Mouse (Mus musculus) Patski (cell line): ENCODE measurements at regions not wholly inside any gene's neighbourhood (a gene's known extent, or its start where the extent isn't known, plus 50 kb on each side); places are given as distances from the start of the nearest gene placed in this dataset.

Source experiments
- ATAC-seq: fragments of 100-300 bp; one replicate; pipeline ENCODE4 v1.8.0; 2021
- CTCF ChIA-PET: fragments of 350-600 bp; sonication (Branson Sonifier 250); formaldehyde crosslinking; loops from one replicate; lab custom pipeline; 2022; ENCODE audit warnings: inconsistent platforms; lab: Charles Lee
- POLR2A ChIA-PET: fragments of 350-600 bp; sonication (Branson Sonifier 250); formaldehyde crosslinking; loops from one replicate; lab custom pipeline; 2022; ENCODE audit warnings: antibody characterized with exemption, inconsistent platforms; lab: Charles Lee
- DNase-seq: peaks from one replicate; pipeline ENCODE4 v3.0.0-alpha.2; 2011; ENCODE audit warnings: low read depth, low spot score
- H3K27me3 ChIP-seq: fragments of 371-371 bp; one replicate; pipeline ENCODE4 v1.5.1; 2021
- CTCF ChIP-seq: fragments of 100-300 bp; IDR thresholded peaks from one replicate; pipeline ENCODE4 v1.5.1; 2021
- in situ Hi-C: fragments of 300-500 bp; cut with MboI; formaldehyde crosslinking; loops from 3 replicates; pipeline ENCODE4 v1.11.1; 2018; ENCODE audit warnings: low pct_unique_long_range_greater_than_20kb, mixed read lengths

GRCm38 (mm10) chr1:186549207-186549606 lies 156.6 kb downstream of the Tgfb2 start:
- ATAC-seq: no peak
- TF ChIP-seq CTCF: no peak
- no peaks in the 10 kb centered on the region for H3K27me3 ChIP-seq
- no peak for DNase-seq
- in situ Hi-C loops: no loop called here
- ChIA-PET POLR2A (no interaction called here), CTCF (no interaction called here)

GRCm38 (mm10) chr1:186546386-186547185 lies 159.2 kb downstream of the Tgfb2 start:
- in situ Hi-C loops: no loop called here
- ATAC-seq (no peak), DNase-seq (no peak)
- no peaks in the 10 kb centered on the region for H3K27me3 ChIP-seq
- no peak for TF ChIP-seq CTCF
- POLR2A ChIA-PET: interaction anchor here (0.7 kb wide), 1 partner anchor 27 kb away, joined by 3 read pairs; no protein-coding TSS in a partner anchor
- CTCF ChIA-PET: interaction anchor here (1.1 to 3.1 kb wide), 3 partner anchors 9 to 16 kb away, joined by 3 to 9 read pairs (median 3); no protein-coding TSS in a partner anchor

DNA sequence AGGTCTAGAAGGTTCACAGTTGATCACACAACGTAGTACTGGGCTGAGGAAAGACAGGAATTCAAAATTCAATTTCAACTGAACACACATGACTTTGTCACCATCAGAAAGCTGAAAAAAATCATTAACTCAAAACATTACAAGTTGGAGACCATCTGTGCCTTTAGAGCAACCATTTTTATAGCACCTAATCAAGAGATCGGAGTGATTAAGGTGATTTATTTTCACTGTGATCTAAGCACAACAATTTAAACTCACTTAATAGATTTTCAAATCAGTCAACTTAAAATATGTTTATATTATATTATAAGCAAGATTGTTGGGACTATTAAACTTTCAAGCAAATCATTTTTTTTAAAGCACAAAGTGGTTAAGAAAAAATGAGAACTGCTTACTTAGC lies 165.7 kb downstream of the Tgfb2 start:
- in situ Hi-C loops: no loop called here
- DNase-seq (no peak), ATAC-seq (no peak)
- CTCF ChIA-PET: no interaction called here
- POLR2A ChIA-PET: no interaction called here
- TF ChIP-seq CTCF: no peak
- H3K27me3 ChIP-seq: no peaks in the 10 kb centered on the region

DNA sequence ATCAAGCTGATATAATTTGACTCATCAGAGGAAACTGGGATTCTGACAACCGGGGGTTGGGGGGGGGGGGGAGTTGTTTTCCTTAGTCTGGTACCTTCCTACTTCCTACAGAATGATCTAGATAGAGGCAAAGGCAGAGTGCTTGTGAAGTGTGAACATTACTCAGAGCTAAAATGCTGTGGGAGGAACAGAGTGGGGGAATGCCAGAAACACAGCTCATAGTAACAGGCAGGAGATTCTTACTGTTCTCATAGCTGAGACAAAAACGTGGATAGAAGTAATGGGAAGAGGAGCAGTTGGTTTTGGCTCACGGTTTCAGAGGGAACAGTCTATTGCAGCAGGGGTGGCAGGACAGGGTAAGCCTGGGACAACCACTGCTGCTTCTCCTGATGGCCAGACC lies 167.6 kb downstream of the Tgfb2 start:
- ChIA-PET CTCF (no interaction called here), POLR2A (no interaction called here)
- TF ChIP-seq CTCF: no peak
- no peaks in the 10 kb centered on the region for H3K27me3 ChIP-seq
- in situ Hi-C loops: no loop called here
- ATAC-seq: no peak
- no peak for DNase-seq

DNA sequence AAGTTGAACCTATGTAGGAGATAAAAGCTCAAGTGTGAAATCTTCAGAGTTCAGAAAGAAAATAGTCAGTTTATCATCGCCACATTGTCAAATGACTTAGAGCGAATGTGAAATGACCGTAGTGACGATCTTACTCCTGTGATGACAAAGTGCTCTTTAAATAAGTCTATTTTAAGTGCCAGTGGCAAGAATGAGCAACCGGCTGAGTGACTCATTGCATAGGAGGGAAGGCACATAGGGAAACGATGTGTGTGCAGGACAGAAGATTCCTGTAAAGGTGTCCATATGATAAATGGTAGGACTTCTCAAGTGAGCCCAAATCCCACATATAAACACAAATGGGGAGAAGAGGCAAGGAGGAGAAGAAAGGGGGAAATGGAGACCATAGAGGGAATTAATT lies 189.8 kb downstream of the Tgfb2 start:
- ChIA-PET CTCF (no interaction called here), POLR2A (no interaction called here)
- ATAC-seq: no peak
- in situ Hi-C loops: no loop called here
- H3K27me3 ChIP-seq: no peaks in the 10 kb centered on the region
- no peak for TF ChIP-seq CTCF
- DNase-seq: no peak

GRCm38 (mm10) chr1:186515071-186515470 lies 190.7 kb downstream of the Tgfb2 start:
- ATAC-seq: no peak
- POLR2A ChIA-PET: no interaction called here
- TF ChIP-seq CTCF: no peak
- H3K27me3 ChIP-seq: no peaks in the 10 kb centered on the region
- CTCF ChIA-PET: interaction anchor here (1.0 to 1.1 kb wide), 2 partner anchors 10 to 57 kb away, joined by 3 to 6 read pairs; no protein-coding TSS in a partner anchor
- DNase-seq: no peak
- in situ Hi-C loops: no loop called here

DNA sequence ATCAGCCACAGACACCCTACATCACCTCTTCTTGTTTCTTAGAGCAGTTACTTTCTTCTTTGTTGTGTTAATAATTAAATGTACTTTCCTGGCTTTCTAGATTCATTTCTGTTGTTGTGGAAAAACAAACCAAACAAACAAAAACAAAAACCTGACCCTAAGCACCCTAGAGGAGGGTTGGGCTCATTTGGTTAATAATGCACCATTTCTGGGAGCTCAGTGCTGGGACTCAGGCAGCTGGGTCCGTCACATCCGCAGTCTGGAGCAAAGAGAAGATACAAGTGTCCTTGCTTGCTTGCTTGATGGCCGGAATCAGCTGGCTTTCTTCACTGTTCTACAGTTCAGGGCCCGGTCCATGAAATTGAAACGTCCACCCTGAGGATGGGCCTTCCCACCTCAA lies 191.9 kb downstream of the Tgfb2 start:
- in situ Hi-C loops: no loop called here
- no peak for TF ChIP-seq CTCF
- H3K27me3 ChIP-seq: no peaks in the 10 kb centered on the region
- CTCF ChIA-PET: interaction anchor here (1.1 to 1.3 kb wide), 2 partner anchors 18 to 56 kb away, joined by 4 to 6 read pairs; no protein-coding TSS in a partner anchor
- DNase-seq (no peak), ATAC-seq (no peak)
- POLR2A ChIA-PET: no interaction called here

- TF ChIP-seq CTCF: no peak
- in situ Hi-C loops: no loop called here
- no peak for ATAC-seq
- H3K27me3 ChIP-seq: no peaks in the 10 kb centered on the region
- ChIA-PET CTCF (interaction anchor here (2.8 kb wide), 1 partner anchor 10 kb away, joined by 15 read pairs; no protein-coding TSS in a partner anchor), POLR2A (interaction anchor here (0.7 kb wide), 1 partner anchor 23 kb away, joined by 3 read pairs; no protein-coding TSS in a partner anchor)
- no peak for DNase-seq
These were observed 195.3 kb downstream of the Tgfb2 start for GRCm38 (mm10) chr1:186510531-186510930.

DNA sequence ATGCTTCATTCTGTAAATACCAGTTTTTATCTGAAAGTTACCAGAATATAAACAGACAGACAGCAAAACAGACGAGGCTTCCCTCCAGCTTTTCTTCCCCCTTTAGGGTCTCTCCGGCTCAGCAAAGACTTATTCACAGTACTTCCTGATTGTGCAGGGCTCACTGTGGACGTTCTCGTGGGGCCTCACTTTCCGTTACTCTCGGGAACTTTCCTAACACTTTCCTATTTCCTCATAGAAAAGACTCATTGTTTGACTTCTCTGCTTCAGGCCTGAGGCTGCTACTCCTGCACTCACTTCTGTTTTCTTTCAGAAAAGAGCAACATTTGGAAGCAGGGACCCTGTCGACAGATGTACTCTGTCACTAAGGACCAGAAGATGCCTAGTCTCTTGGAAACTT lies 197.4 kb downstream of the Tgfb2 start:
- ATAC-seq (no peak), DNase-seq (no peak)
- ChIA-PET CTCF (interaction anchor here (2.8 kb wide), 1 partner anchor 13 kb away, joined by 15 read pairs; no protein-coding TSS in a partner anchor), POLR2A (no interaction called here)
- H3K27me3 ChIP-seq: no peaks in the 10 kb centered on the region
- TF ChIP-seq CTCF: no peak
- in situ Hi-C loops: no loop called here

DNA sequence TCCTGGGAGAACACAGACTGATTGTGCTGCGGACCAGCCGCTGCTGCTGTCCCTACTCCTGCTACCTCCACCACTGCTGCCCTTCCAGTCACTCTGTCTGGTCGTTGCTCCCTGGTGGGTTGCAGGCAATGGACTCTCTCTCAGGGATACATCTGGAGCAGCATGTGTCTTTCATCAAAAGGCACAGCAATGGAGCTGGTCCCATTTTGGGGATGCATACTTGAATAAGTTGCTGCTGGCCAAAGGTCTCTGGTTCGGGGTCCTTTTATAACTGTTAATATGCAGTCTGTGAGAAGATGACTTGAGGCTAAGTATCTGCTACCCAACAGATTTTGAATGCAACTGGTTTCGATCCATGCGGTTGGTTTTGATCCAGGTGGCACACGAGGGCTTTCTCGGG lies 197.8 kb downstream of the Tgfb2 start:
- CTCF ChIA-PET: no interaction called here
- POLR2A ChIA-PET: no interaction called here
- in situ Hi-C loops: no loop called here
- no peak for TF ChIP-seq CTCF
- H3K27me3 ChIP-seq: no peaks in the 10 kb centered on the region
- ATAC-seq (no peak), DNase-seq (no peak)

DNA sequence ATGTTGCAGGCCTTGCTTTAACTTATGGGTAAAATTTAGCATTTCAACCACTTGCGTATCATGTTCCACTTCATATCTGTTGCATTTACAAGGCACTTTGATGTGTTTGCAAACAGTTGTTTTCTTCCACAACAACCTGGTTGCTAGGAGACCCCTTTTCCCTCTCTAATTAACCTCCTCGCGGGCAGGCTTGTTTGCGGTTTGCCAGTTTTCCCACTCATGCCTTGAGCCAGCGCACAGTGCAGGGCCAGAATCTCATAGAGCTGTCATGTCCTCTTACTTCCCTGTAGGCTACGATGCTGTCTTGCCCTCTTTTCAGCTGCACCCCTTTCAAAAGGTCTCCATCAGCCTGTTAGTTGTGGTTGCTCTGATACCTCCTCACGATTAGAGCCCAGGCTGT lies 199.3 kb downstream of the Tgfb2 start:
- ChIA-PET POLR2A (no interaction called here), CTCF (no interaction called here)
- DNase-seq (no peak), ATAC-seq (no peak)
- H3K27me3 ChIP-seq: no peaks in the 10 kb centered on the region
- TF ChIP-seq CTCF: no peak
- in situ Hi-C loops: no loop called here
